Mouse (Mus musculus): ENCODE measurements around the gene Miga2. TPM values are rescaled to one million over a fixed set of nuclear protein-coding genes. Genes with fewer than 3 reads are reported as not detected.

Miga2 gene
- polyA plus RNA-seq, 1 experiment from 2014 or later, result 22.9 TPM

GRCm38 (mm10) chr2:30421432-30421831 lies 57.4 kb downstream of the Miga2 start:
- H3K36me3 ChIP-seq, result peaks cover 4% of the 10 kb centered on the region
- no peak overlapping the region for H3K9ac ChIP-seq
- no peak overlapping the region for H3K4me2 ChIP-seq (replicated peaks)
- no peak for ATAC-seq (ENCODE audit: insufficient number of reproducible peaks, low FRiP score, low TSS enrichment, low read depth)
- peaks cover 27% of the 10 kb centered on the region for H3K4me1 ChIP-seq
- H3K4me3 ChIP-seq (replicated peaks), result no peak overlapping the region
- H3K9me3 ChIP-seq (replicated peaks), result no peaks in the 10 kb centered on the region
- WGBS, result 57% methylated on average over 4 of the region's 4 CpGs
- no peaks in the 10 kb centered on the region for H3K27me3 ChIP-seq
- no peak overlapping the region for H3K27ac ChIP-seq (replicated peaks)

GRCm38 (mm10) chr2:30429156-30429555 lies 65.1 kb downstream of the Miga2 start:
- Histone ChIP-seq H3K9me3 (replicated peaks) (no peaks in the 10 kb centered on the region), H3K4me3 (replicated peaks) (no peak overlapping the region), H3K27me3 (no peaks in the 10 kb centered on the region), H3K27ac (replicated peaks) (no peak overlapping the region), H3K9ac (no peak overlapping the region), H3K4me1 (no peaks in the 10 kb centered on the region), H3K36me3 (peaks cover 81% of the 10 kb centered on the region), H3K4me2 (replicated peaks) (no peak overlapping the region)
- ATAC-seq (ENCODE audit: insufficient number of reproducible peaks, low FRiP score, low TSS enrichment, low read depth), result no peak

Small RNA genes within 50 kb of the gene (microRNA-seq; reads per million reads assigned to microRNA genes)
- gene Gm47292 (ENCODE audit: borderline number of aligned reads), result not detected

Other genes starting within 250 kb of the Miga2 start
- gene Zer1, start 239.6 kb upstream of the Miga2 start, polyA plus RNA-seq (2015; fragmentation: Nextera tagmentation; extraction: Ambion mirVana), result 9.3 and 10.1 TPM in 2 replicates
- gene Tbc1d13, start 230.5 kb upstream of the Miga2 start, polyA plus RNA-seq (2015; fragmentation: Nextera tagmentation; extraction: Ambion mirVana), result 6.9 and 9.3 TPM in 2 replicates
- 17.7 and 18.9 TPM in 2 replicates for gene Endog, start 192.7 kb upstream of the Miga2 start, polyA plus RNA-seq (2015; fragmentation: Nextera tagmentation; extraction: Ambion mirVana)
- 75.8 and 77.2 TPM in 2 replicates for gene Spout1, start 185.8 kb upstream of the Miga2 start, polyA plus RNA-seq (2015; fragmentation: Nextera tagmentation; extraction: Ambion mirVana)
- gene Kyat1, start 158.4 kb upstream of the Miga2 start, polyA plus RNA-seq (2015; fragmentation: Nextera tagmentation; extraction: Ambion mirVana), result 14.7 and 15.5 TPM in 2 replicates
- gene Lrrc8a, start 126.5 kb upstream of the Miga2 start, polyA plus RNA-seq (2015; fragmentation: Nextera tagmentation; extraction: Ambion mirVana), result 41.1 and 42.9 TPM in 2 replicates
- 0.09 and 0.16 TPM in 2 replicates for gene Gm28035, start 123.7 kb upstream of the Miga2 start, polyA plus RNA-seq (2015; fragmentation: Nextera tagmentation; extraction: Ambion mirVana)
- gene Phyhd1, start 98.0 kb upstream of the Miga2 start, polyA plus RNA-seq (2015; fragmentation: Nextera tagmentation; extraction: Ambion mirVana), result 5.0 and 6.0 TPM in 2 replicates
- not detected in 2 replicates for gene Gm28038, start 83.2 kb upstream of the Miga2 start, polyA plus RNA-seq (2015; fragmentation: Nextera tagmentation; extraction: Ambion mirVana)
- gene Dolk, start 77.9 kb upstream of the Miga2 start, polyA plus RNA-seq (2015; fragmentation: Nextera tagmentation; extraction: Ambion mirVana), result 31.4 and 31.7 TPM in 2 replicates
- 29.0 and 34.3 TPM in 2 replicates for gene Nup188, start 77.8 kb upstream of the Miga2 start, polyA plus RNA-seq (2015; fragmentation: Nextera tagmentation; extraction: Ambion mirVana)
- gene Sh3glb2, start 4.9 kb upstream of the Miga2 start, polyA plus RNA-seq (2015; fragmentation: Nextera tagmentation; extraction: Ambion mirVana), result 106 and 114 TPM in 2 replicates
- gene Dolpp1, start 28.0 kb downstream of the Miga2 start, polyA plus RNA-seq (2015; fragmentation: Nextera tagmentation; extraction: Ambion mirVana), result 34.6 and 34.7 TPM in 2 replicates
- 29.4 and 32.1 TPM in 2 replicates for gene Crat, start 51.6 kb downstream of the Miga2 start, polyA plus RNA-seq (2015; fragmentation: Nextera tagmentation; extraction: Ambion mirVana)
- 146 and 154 TPM in 2 replicates for gene Ptpa, start 51.8 kb downstream of the Miga2 start, polyA plus RNA-seq (2015; fragmentation: Nextera tagmentation; extraction: Ambion mirVana)
- 2.2 and 3.0 TPM in 2 replicates for gene Ier5l, start 110.0 kb downstream of the Miga2 start, polyA plus RNA-seq (2015; fragmentation: Nextera tagmentation; extraction: Ambion mirVana)
- gene Cstad, start 230.8 kb downstream of the Miga2 start, polyA plus RNA-seq (2015; fragmentation: Nextera tagmentation; extraction: Ambion mirVana), result 1.8 and 3.2 TPM in 2 replicates